Mouse (Mus musculus) small intestine, adult 2 months (tissue): ENCODE data around the gene Slc2a8.

Source experiments
- CTCF ChIP-seq: fragments of 200-500 bp; IDR thresholded peaks from 2 replicates; pipeline ENCODE4 v1.5.1; 2012; ENCODE audit warnings: low read depth, mild to moderate bottlenecking, control low read depth, inconsistent platforms, low read length, moderate library complexity, mixed read lengths; ENCODE audit not compliant: insufficient replicate concordance, insufficient read length; ENCODE audit errors: extremely low read depth
- POLR2A ChIP-seq: fragments of 200-500 bp; IDR thresholded peaks from 2 replicates; pipeline ENCODE4 v1.6.1; 2012; ENCODE audit warnings: low read depth, mild to moderate bottlenecking, control low read depth, inconsistent platforms, low read length, moderate library complexity

- TF ChIP-seq CTCF (no peak), POLR2A (no peak)
Measured at GRCm38 (mm10) chr2:32962875-32963220, 19.0 kb downstream of the Slc2a8 start.
